9 mouse cellular contexts compared by ENCODE assay signal in the genomic region with DNA sequence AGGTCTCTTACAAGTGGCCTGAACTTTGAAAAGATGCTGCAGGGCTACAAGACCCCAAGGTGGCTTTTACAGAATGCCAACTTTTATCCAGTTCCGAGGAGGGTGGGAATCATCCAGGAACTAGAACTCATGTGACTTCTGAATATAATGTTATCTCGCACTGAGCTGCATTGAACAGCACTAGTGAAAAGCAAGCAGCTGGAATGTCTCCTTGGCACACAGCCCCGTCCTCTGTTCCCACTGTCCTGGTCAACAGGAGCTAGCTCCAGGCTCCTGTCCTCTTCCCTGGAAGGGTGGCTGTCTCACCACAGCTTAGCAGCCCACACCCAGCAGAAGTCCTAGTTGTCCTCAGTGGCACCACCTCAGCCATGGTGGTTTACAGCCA.
DNase-seq lines count a peak whose midpoint lies in the region; ATAC-seq and TF ChIP-seq lines count a peak whose summit lies in the region.
"Had no signal": no experiment of that assay in that cellular context is flagged by ENCODE, and none has a peak within 500 bp of the region (broad histone marks: within the 10 kb centered on the region; RNA-seq: fewer than 3 reads in every experiment).

No protein-coding gene starts in this region.

- H3K27me3 ChIP-seq in hindbrain, postnatal 0 days (ENCODE audit: insufficient read depth, low read length) = no peaks in the 10 kb centered on the region

- peaks cover 22% of the 10 kb centered on the region; the same call in 1 of the 2 replicates for H3K36me3 ChIP-seq in hindbrain, postnatal 0 days (ENCODE audit: insufficient read depth, low read length)

- H3K4me3 ChIP-seq in hindbrain, postnatal 0 days (ENCODE audit: low read length) = no peak overlapping the region

- intact Hi-C loops in heart, postnatal 25 days (cut with DNase I) = loop anchor here (10.0 kb wide), 1 partner anchor 420 kb away; no protein-coding TSS in a partner anchor

- WGBS in hindbrain, postnatal 0 days = 60% methylated on average over 3 of the region's 3 CpGs

- DNase-seq in gastrocnemius, adult 18-20 months (ENCODE audit: low spot score) = peak; percentile 38
- DNase-seq in gastrocnemius, adult 8-10 months (ENCODE audit: low spot score in 2 of 2) = no peak
- DNase-seq in gastrocnemius, postnatal 25 days = peak; percentile 27
- peak; percentile 41 for DNase-seq in heart, postnatal 25 days (ENCODE audit: low spot score)
- DNase-seq in lung, postnatal 25 days (ENCODE audit: low spot score) = peak; percentile 62
- no peak for DNase-seq in urinary bladder, postnatal 10 days (ENCODE audit: low spot score)
- no peak for DNase-seq in urinary bladder, postnatal 25 days (ENCODE audit: low spot score)
- DNase-seq in hindbrain, postnatal 0 days (ENCODE audit: low spot score) = no peak

- TF ChIP-seq CTCF in hindbrain, postnatal 0 days (IDR thresholded peaks at IDR 0.05; ENCODE audit: low read depth) = no peak

- ATAC-seq in hindbrain, postnatal 0 days = no peak

- no peak overlapping the region for H3K4me2 ChIP-seq in hindbrain, postnatal 0 days (ENCODE audit: low read depth, low read length)
- H3K4me2 ChIP-seq: midbrain, embryonic 11.5 days had no signal

- H3K4me1 ChIP-seq in hindbrain, postnatal 0 days (ENCODE audit: insufficient read depth, low read length) = no peaks in the 10 kb centered on the region

- H3K9ac ChIP-seq in hindbrain, postnatal 0 days (replicated peaks; ENCODE audit: low read length) = no peak overlapping the region

- H3K9me3 ChIP-seq in hindbrain, postnatal 0 days (ENCODE audit: low read length) = no peaks in the 10 kb centered on the region

- H3K27ac ChIP-seq in hindbrain, postnatal 0 days = no peak overlapping the region

Comparison
In these comparisons a context has a peak if more than half of its experiments do, and no peak if none do; other contexts are left out.
1. DNase-seq: peak in gastrocnemius, adult 18-20 months (single experiment), gastrocnemius, postnatal 25 days (single experiment), heart, postnatal 25 days (single experiment) and lung, postnatal 25 days (single experiment); none in gastrocnemius, adult 8-10 months (0 of 2), urinary bladder, postnatal 10 days (single experiment), urinary bladder, postnatal 25 days (single experiment) and hindbrain, postnatal 0 days (single experiment).